Mouse (Mus musculus) gastrocnemius, postnatal 25 days (tissue): Measurements from ENCODE around the gene Gm3264. TPM values are rescaled to one million over a fixed set of nuclear protein-coding genes. Genes with fewer than 3 reads are reported as not detected.
A peak's percentile ranks its signal among the peaks of the same experiment; 100 is the strongest.
"Not testable (repeated sequence)": the region's sequence is repeated elsewhere in the genome, so short reads cannot be mapped to it uniquely, and the experiment has no call there.

Source experiments
- DNase-seq: peaks from one replicate; pipeline ENCODE4 v3.0.0; 2022
- long read RNA-seq, 2 experiments: library from polyadenylated mRNA; stranded (forward); transcript quantifications; one replicate each; pipeline ENCODE4 v2.0.0; 2021
- total RNA-seq, 2 experiments: library from RNA; stranded (reverse); gene quantifications; 1 replicate in 1 of 2; 2 replicates in 1 of 2; pipeline ENCODE4 v1.2.3; 2021

The Gm3264 gene
- 1 to 10 TPM in 1 of 2 experiments, not detected in 1; 1.6 TPM for total RNA-seq
- long read RNA-seq, experiment 1, partial matches to known transcripts, result 0 of 1 reads
- long read RNA-seq, experiment 1, other reads (novel, unspliced or antisense), result 1 of 1 reads
- long read RNA-seq, experiment 2, partial matches to known transcripts, result 0 of 1 reads
- long read RNA-seq, experiment 2, other reads (novel, unspliced or antisense), result 1 of 1 reads

DNA sequence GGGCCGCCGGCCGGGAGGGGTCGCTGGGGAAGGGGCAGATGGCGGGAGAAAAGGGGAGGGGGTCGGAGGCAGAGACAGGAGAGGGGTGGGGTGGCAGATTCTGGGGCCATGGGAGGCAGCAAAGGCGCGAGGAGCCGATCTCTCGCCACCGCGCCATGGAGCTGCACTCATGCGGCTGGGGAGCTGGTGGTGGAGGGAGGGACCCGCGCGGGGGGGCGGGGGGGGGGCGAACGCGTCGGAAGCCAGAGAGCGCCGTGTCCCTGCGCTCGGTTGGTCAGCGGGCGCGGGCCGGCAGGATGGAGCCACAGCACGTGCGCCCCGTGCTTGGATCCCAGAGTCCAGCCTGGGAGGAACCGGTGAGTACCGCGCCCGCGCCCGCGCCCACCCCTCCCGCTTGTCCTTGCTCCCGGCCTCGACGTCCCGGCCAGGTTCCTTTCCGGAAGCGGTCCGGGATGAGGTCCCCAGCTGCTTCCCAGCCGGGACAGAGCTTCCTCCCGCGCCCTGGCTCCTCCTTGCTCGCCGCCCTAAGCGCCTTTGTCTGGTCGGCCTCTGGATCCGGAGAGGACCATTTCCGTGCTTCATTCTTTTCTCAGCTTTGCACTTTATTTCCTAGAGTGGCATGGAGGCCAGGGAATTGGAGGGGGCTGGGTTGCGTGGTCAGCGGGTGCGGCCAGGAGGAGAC is at the start of gene Gm3264:
TSS of gene Gm3264 (plus strand) at position 278 of the 682 bp plus-strand sequence.
- peak; percentile 33 for DNase-seq

DNA sequence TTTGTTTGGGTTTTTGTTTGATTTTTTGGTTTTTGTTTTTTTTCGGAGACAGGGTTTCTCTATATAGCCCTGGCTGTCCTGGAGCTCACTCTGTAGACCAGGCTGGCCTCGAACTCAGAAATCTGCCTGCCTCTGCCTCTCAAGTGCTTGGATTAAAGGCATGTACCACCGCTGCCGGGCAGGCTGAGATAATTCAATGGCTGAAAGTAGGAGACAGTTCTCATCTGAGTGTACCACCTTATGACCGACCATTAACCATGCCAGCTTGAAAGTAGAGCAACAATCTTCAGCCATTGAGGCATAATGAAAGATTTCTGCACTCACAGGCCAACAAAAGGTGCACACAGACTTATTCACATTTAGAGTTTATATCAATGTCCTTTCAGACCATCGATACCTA is 49.0 kb upstream of the Gm3264 start:
- peak; percentile 3 for DNase-seq

- DNase-seq, result peak; percentile 7
Observed at GRCm38 (mm10) chr14:4821950-4822349, 33.4 kb upstream of the Gm3264 start.

GRCm38 (mm10) chr14:4837806-4838205 is 17.6 kb upstream of the Gm3264 start, which contains the start of gene Gm3269:
Gene Gm3269, plus strand, starts transcription at chr14:4838106.
- DNase-seq, result not testable (repeated sequence)

GRCm38 (mm10) chr14:4892116-4892515 is 36.7 kb downstream of the Gm3264 start, which contains the start of gene Gm3278:
Gene Gm3278, plus strand, starts transcription at chr14:4892416.
- not testable (repeated sequence) for DNase-seq

Other genes starting within 250 kb of the Gm3264 start
- not detected for gene Gm8159, start 223.2 kb upstream of the Gm3264 start, total RNA-seq
- gene Gm3239, start 191.4 kb upstream of the Gm3264 start, total RNA-seq, result not detected
- gene Gm7876, start 146.3 kb upstream of the Gm3264 start, total RNA-seq, result not detected
- not detected for gene Gm3252, start 128.8 kb upstream of the Gm3264 start, total RNA-seq
- gene Gm9602, start 79.2 kb upstream of the Gm3264 start, total RNA-seq, result not detected
- gene Gm3269, start 17.5 kb upstream of the Gm3264 start, total RNA-seq, result not detected
- gene Gm3278, start 36.8 kb downstream of the Gm3264 start, total RNA-seq, result not detected
- not detected for gene Gm8297, start 128.4 kb downstream of the Gm3264 start, total RNA-seq
- not detected for gene Gm3298, start 160.3 kb downstream of the Gm3264 start, total RNA-seq
- gene 4930555G01Rik, start 195.1 kb downstream of the Gm3264 start, total RNA-seq, result not detected
- under 1 TPM in 1 of 2 experiments, not detected in 1; 0.20 TPM for gene Gm8281, start 215.5 kb downstream of the Gm3264 start, total RNA-seq